Mouse (Mus musculus) hindbrain, embryonic 13.5 days (tissue): ENCODE measurements around the gene Smad5. TPM values are rescaled to one million over a fixed set of nuclear protein-coding genes. Genes with fewer than 3 reads are reported as not detected.

ENCODE experiments used
- polyA plus RNA-seq: library from polyadenylated mRNA; unstranded; fragments of >200 nt; fragmentation: Nextera tagmentation; extraction: Ambion mirVana; gene quantifications from 2 replicates; pipeline ENCODE4 v1.2.1, GENCODE M21; 2015

Gene Smad5
- polyA plus RNA-seq, 1 experiment from 2014 or later, result 24.1 TPM

Other genes starting within 250 kb of the Smad5 start
- gene Il9, start 220.8 kb upstream of the Smad5 start, polyA plus RNA-seq, result not detected in 2 replicates
- 2.8 and 3.5 TPM in 2 replicates for gene Fbxl21, start 180.5 kb upstream of the Smad5 start, polyA plus RNA-seq
- not detected in 2 replicates for gene Lect2, start 154.5 kb upstream of the Smad5 start, polyA plus RNA-seq
- 11.3 and 14.6 TPM in 2 replicates for gene Tgfbi, start 93.5 kb upstream of the Smad5 start, polyA plus RNA-seq
- gene Gm45623, start 50.8 kb downstream of the Smad5 start, polyA plus RNA-seq, result 1.5 and 1.7 TPM in 2 replicates
- gene Trpc7, start 193.0 kb downstream of the Smad5 start, polyA plus RNA-seq, result 2.6 and 2.9 TPM in 2 replicates